Mouse (Mus musculus) kidney, embryonic 16.5 days (tissue): ENCODE data around the gene Tdp2. TPM values are rescaled to one million over a fixed set of nuclear protein-coding genes. Genes with fewer than 3 reads are reported as not detected.

Experiments
- ATAC-seq: fragments of 200-750 bp; cut with Nextera tagmentation; 2 replicates; pipeline ENCODE4 v1.8.0; 2017; ENCODE audit warnings: moderate TSS enrichment; ENCODE audit not compliant: low FRiP score, low TSS enrichment
- H3K27ac ChIP-seq: fragments of 300-500 bp; sonication (generic); 2 replicates; pipeline ENCODE4 v1.5.1; 2014; ENCODE audit warnings: low read length
- H3K27me3 ChIP-seq: fragments of 300-500 bp; sonication (generic); 2 replicates; pipeline ENCODE4 v1.6.1; 2014; ENCODE audit warnings: low read length, control low read depth, mixed read lengths; ENCODE audit not compliant: insufficient read depth
- H3K36me3 ChIP-seq: fragments of 300-500 bp; sonication (generic); 2 replicates; pipeline ENCODE4 v1.6.1; 2014; ENCODE audit warnings: low read length, control low read depth, mixed read lengths; ENCODE audit not compliant: insufficient read depth
- H3K4me1 ChIP-seq: fragments of 300-500 bp; sonication (generic); 2 replicates; pipeline ENCODE4 v1.6.1; 2014; ENCODE audit warnings: low read length, control low read depth, mixed read lengths; ENCODE audit not compliant: insufficient read depth
- H3K4me2 ChIP-seq: fragments of 300-500 bp; sonication (generic); replicated peaks from 2 replicates; pipeline ENCODE4 v1.6.1; 2014; ENCODE audit warnings: low read depth, low read length
- H3K4me3 ChIP-seq: fragments of 300-500 bp; sonication (generic); 2 replicates; pipeline ENCODE4 v1.5.1; 2014; ENCODE audit warnings: mild to moderate bottlenecking, low read length
- H3K9ac ChIP-seq: fragments of 300-500 bp; sonication (generic); replicated peaks from 2 replicates; pipeline ENCODE4 v1.6.1; 2014; ENCODE audit warnings: low read length
- H3K9me3 ChIP-seq: fragments of 300-500 bp; sonication (generic); 2 replicates; pipeline ENCODE4 v1.6.1; 2016; ENCODE audit warnings: low read length, control low read depth
- WGBS: fragments of 180-500 bp; shearing (Covaris S2); extraction: QIAGEN DNeasy Blood & Tissue Kit; methylation state at CpG from one replicate; pipeline ENCODE4 v1.1.7; 2014; 5-methylcytosine and 5-hydroxymethylcytosine counted together
- polyA plus RNA-seq: library from polyadenylated mRNA; unstranded; fragments of >200 nt; fragmentation: Nextera tagmentation; extraction: Ambion mirVana; gene quantifications from 2 replicates; pipeline ENCODE4 v1.2.1, GENCODE M21; 2015

The Tdp2 gene
- polyA plus RNA-seq, 1 experiment from 2014 or later: 62.5 TPM

DNA sequence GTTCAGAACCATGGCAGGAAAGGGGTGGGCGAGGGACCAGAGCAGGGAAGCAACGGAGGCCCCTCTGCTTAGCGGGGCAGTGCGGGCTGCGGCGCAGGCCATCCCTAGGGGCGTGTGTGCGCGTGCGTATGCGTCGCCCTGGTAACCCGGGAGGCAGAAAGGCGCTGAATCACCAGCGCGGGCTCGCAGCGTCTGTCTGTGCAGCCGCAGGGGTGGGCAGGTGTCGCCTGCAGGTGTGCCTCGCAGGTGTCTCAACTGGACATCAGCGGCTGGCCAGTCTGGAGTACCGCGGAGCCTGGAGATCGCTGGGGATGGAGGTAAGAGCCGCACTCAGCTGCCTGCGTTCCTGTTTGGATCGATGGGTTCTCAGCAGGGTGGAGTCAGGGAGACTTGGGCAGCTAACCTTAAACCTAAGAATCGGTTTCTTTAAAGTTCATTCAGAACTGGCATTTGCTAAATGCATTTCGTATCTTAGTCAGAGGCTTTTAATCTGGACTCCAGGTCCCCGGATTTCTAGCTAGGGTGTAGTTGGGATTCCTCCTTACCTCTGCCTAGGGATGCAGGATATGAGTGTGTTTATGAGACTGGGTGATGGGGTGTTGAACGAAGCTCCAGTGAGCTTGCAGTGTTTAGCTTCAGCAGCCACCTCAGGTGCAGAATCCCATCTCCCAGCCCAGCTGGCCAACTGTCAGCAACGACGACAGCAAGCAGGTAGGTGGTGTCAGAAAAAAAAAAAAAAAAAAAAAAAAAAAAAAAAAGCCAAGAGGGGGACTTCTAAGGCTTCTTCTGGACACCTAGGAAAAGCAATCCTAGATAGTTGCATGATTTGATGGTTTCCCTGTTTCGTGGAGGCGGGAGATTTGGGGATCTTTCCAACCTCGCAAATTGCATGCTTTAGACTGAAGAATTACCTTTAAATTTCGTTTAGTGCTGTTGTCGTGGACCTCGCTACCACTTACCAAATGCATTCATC lies 13.8 kb downstream of the Tdp2 start, which contains the start of gene D130043K22Rik:
TSS of gene D130043K22Rik (plus strand) at position 153 of the 973 bp plus-strand sequence.
- Histone ChIP-seq H3K9ac (peak within 1 kb of the TSS; percentile 60), H3K9me3 (no peaks in the 10 kb centered on the region), H3K4me3 (peak within 1 kb of the TSS; percentile 56), H3K36me3 (peaks cover 8% of the 10 kb centered on the region; the same call in 1 of the 2 replicates), H3K27ac (no peak within 1 kb of the TSS), H3K27me3 (peaks cover 3% of the 10 kb centered on the region; the same call in 1 of the 2 replicates), H3K4me1 (peaks cover 6% of the 10 kb centered on the region), H3K4me2 (peak within 1 kb of the TSS; percentile 90)
- peak; percentile 96 for ATAC-seq
- WGBS: 13% methylated on average over 40 of the region's 40 CpGs

GRCm38 (mm10) chr13:24849318-24849717 lies 17.8 kb downstream of the Tdp2 start:
- Histone ChIP-seq H3K4me3 (no peak overlapping the region), H3K27ac (no peak overlapping the region), H3K4me2 (no peak overlapping the region), H3K36me3 (no peaks in the 10 kb centered on the region), H3K4me1 (peaks cover 6% of the 10 kb centered on the region), H3K9ac (no peak overlapping the region), H3K27me3 (peaks cover 3% of the 10 kb centered on the region; the same call in 1 of the 2 replicates), H3K9me3 (no peaks in the 10 kb centered on the region)
- WGBS: 78% methylated on average over 4 of the region's 4 CpGs
- ATAC-seq: no peak

- H3K4me3 ChIP-seq: no peak overlapping the region
- H3K36me3 ChIP-seq: no peaks in the 10 kb centered on the region
- no peak overlapping the region for H3K27ac ChIP-seq
- ATAC-seq: no peak
- no peaks in the 10 kb centered on the region for H3K27me3 ChIP-seq
- H3K4me2 ChIP-seq: no peak overlapping the region
- WGBS: 93% methylated on average over 2 of the region's 2 CpGs
- H3K9me3 ChIP-seq: no peaks in the 10 kb centered on the region
- no peak overlapping the region for H3K9ac ChIP-seq
- no peaks in the 10 kb centered on the region for H3K4me1 ChIP-seq
Measured at GRCm38 (mm10) chr13:24851989-24852388, 20.5 kb downstream of the Tdp2 start.

DNA sequence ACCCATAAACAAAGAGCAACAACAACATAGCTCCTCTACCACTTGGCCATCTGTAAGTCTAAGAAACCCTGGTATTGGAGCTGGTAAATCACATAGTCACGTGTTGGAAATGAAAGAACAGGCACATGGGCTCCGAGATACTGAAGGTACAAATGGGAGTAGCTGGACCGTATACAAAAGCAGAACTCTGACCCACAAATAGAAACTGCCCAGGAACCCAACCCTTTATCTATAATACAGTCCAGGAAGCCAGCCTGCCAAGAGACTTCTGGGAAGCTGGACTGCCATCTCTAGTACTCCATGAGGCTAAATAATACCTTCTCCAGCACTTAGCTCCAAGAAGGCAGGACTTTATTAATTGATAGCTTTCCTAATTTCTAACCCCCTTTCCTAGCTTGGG lies 21.1 kb downstream of the Tdp2 start:
- Histone ChIP-seq H3K27ac (no peak overlapping the region), H3K4me1 (no peaks in the 10 kb centered on the region), H3K27me3 (no peaks in the 10 kb centered on the region), H3K9me3 (no peaks in the 10 kb centered on the region), H3K4me3 (no peak overlapping the region), H3K9ac (no peak overlapping the region), H3K36me3 (no peaks in the 10 kb centered on the region), H3K4me2 (no peak overlapping the region)
- no peak for ATAC-seq
- 83% methylated on average over 3 of the region's 3 CpGs for WGBS

DNA sequence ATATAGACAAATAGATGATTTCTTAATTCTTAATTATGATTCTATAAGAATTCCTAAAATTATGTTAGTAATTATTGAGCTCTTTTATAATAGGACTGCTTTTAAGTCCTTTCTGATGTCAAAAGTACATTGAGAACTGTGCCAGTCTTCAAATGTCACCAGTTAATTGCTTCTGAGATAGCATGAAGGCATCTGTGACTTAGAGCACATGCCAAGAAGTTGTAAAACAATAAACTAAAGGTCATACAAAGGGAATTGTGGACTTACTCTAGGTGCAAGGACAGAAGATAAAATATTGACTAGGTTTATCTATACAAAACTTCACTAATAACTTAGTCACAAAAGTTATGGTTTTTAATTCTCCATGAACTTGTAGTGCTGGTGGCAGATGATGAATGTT lies 27.6 kb downstream of the Tdp2 start:
- H3K4me3 ChIP-seq: no peak overlapping the region
- H3K9me3 ChIP-seq: no peaks in the 10 kb centered on the region
- H3K27ac ChIP-seq: no peak overlapping the region
- H3K36me3 ChIP-seq: no peaks in the 10 kb centered on the region
- no peak overlapping the region for H3K9ac ChIP-seq
- no peak overlapping the region for H3K4me2 ChIP-seq
- ATAC-seq: no peak
- peaks cover 8% of the 10 kb centered on the region; the same call in 1 of the 2 replicates for H3K4me1 ChIP-seq
- no peaks in the 10 kb centered on the region for H3K27me3 ChIP-seq

GRCm38 (mm10) chr13:24861084-24861483 lies 29.6 kb downstream of the Tdp2 start:
- H3K27me3 ChIP-seq: no peaks in the 10 kb centered on the region
- H3K36me3 ChIP-seq: no peaks in the 10 kb centered on the region
- no peak overlapping the region for H3K4me2 ChIP-seq
- H3K4me1 ChIP-seq: peaks cover 11% of the 10 kb centered on the region
- H3K27ac ChIP-seq: no peak overlapping the region
- no peak overlapping the region for H3K9ac ChIP-seq
- no peak for ATAC-seq
- no peak overlapping the region for H3K4me3 ChIP-seq
- no peaks in the 10 kb centered on the region for H3K9me3 ChIP-seq
- 60% methylated on average over 12 of the region's 12 CpGs for WGBS

DNA sequence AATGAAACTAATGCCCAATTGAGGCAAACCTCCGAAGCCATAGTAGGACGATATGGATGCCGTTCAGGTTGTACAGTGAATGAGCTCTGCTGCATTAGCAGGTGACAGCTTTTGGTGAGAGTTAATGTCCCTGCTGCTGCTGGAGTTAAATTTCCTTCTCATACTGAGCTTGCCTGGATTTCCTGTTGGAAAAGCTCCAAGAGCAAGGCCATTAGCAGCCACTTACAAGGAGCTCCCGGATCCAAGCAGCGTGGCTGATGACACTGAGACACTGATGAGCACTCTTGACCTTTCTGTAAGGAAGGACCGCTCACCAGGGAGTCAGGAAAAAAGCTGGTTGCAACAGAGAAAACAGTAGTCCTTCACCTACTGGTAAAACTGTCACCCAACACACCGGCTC lies 30.5 kb downstream of the Tdp2 start:
- Histone ChIP-seq H3K9me3 (no peaks in the 10 kb centered on the region), H3K36me3 (no peaks in the 10 kb centered on the region), H3K4me2 (no peak overlapping the region), H3K4me1 (peaks cover 20% of the 10 kb centered on the region), H3K27ac (no peak overlapping the region), H3K9ac (no peak overlapping the region), H3K27me3 (no peaks in the 10 kb centered on the region), H3K4me3 (no peak overlapping the region)
- 34% methylated on average over 7 of the region's 7 CpGs for WGBS
- ATAC-seq: no peak

DNA sequence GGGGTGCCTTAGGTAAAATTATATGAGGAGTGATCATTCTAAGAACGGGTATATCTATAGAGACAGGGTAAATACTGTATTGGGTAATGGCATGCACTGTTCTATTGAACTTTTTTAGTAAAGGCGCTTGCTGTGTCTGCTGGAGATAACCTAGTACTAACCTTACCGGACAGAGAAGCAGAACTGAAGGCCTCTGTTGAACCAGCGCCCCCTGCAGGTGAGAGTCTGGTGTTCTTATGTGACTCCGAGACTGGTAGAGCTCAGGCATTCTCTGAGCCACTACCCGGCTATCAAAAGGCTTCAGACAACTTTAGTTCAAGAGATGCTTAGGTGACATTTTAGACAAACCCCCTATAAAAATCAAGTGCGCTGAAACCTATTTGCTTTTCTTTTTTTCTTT lies 31.0 kb downstream of the Tdp2 start:
- H3K27ac ChIP-seq: no peak overlapping the region
- H3K27me3 ChIP-seq: no peaks in the 10 kb centered on the region
- H3K36me3 ChIP-seq: no peaks in the 10 kb centered on the region
- no peak overlapping the region for H3K9ac ChIP-seq
- ATAC-seq: no peak
- peaks cover 24% of the 10 kb centered on the region for H3K4me1 ChIP-seq
- 69% methylated on average over 7 of the region's 7 CpGs for WGBS
- H3K4me3 ChIP-seq: no peak overlapping the region
- no peak overlapping the region for H3K4me2 ChIP-seq
- H3K9me3 ChIP-seq: no peaks in the 10 kb centered on the region

GRCm38 (mm10) chr13:24866430-24867402 lies 35.2 kb downstream of the Tdp2 start:
- ATAC-seq: peak; percentile 79
- H3K9me3 ChIP-seq: no peaks in the 10 kb centered on the region
- H3K4me1 ChIP-seq: peaks cover 22% of the 10 kb centered on the region
- H3K4me3 ChIP-seq: no peak overlapping the region
- H3K27me3 ChIP-seq: no peaks in the 10 kb centered on the region
- no peak overlapping the region for H3K4me2 ChIP-seq
- H3K36me3 ChIP-seq: no peaks in the 10 kb centered on the region
- 37% methylated on average over 9 of the region's 9 CpGs for WGBS
- H3K9ac ChIP-seq: 0 out of 2 replicates have a peak overlapping the region, but pooled peaks have one; percentile 11
- peak overlapping the region; percentile 70; the same call in 1 of the 2 replicates for H3K27ac ChIP-seq
